In genomic region chr10:99952486-99952885, GRCm38 (mm10) we compare ENCODE assay signal across 22 mouse cellular contexts.
DNase-seq lines count a peak whose midpoint lies in the region; ATAC-seq and TF ChIP-seq lines count a peak whose summit lies in the region.
"Had no signal": no experiment of that assay in that cellular context is flagged by ENCODE, and none has a peak within 500 bp of the region (broad histone marks: within the 10 kb centered on the region; RNA-seq: fewer than 3 reads in every experiment).

No protein-coding gene starts in this region.

- WGBS in forebrain, embryonic 13.5 days, result 57% methylated on average over 7 of the region's 7 CpGs
- 54% methylated on average over 7 of the region's 7 CpGs for WGBS in forebrain, embryonic 15.5 days
- WGBS in forebrain, embryonic 16.5 days, result 51% methylated on average over 7 of the region's 7 CpGs
- 58% methylated on average over 7 of the region's 7 CpGs for WGBS in forebrain, embryonic 12.5 days
- 84% methylated on average over 7 of the region's 7 CpGs for WGBS in heart, adult 2 months

- no peak for TF ChIP-seq CTCF in heart, adult 2 months (IDR thresholded peaks at IDR 0.05)

- H3K9me3 ChIP-seq in forebrain, embryonic 13.5 days (replicated peaks), result no peaks in the 10 kb centered on the region
- no peaks in the 10 kb centered on the region for H3K9me3 ChIP-seq in forebrain, embryonic 15.5 days
- no peaks in the 10 kb centered on the region for H3K9me3 ChIP-seq in forebrain, embryonic 16.5 days (ENCODE audit: control insufficient read depth, low read length)
- H3K9me3 ChIP-seq in forebrain, embryonic 12.5 days, result no peaks in the 10 kb centered on the region
- H3K9me3 ChIP-seq: embryonic facial prominence, embryonic 10.5 days; embryonic facial prominence, embryonic 12.5 days had no signal

- DNase-seq in heart, adult 2 months, result no peak
- no peak for DNase-seq in heart, postnatal 36 days
- DNase-seq: adrenal gland, adult 8-10 months; adrenal gland, postnatal 14 days; adrenal gland, postnatal 36 days; B cell, adult 2 months; cerebellum, adult 11 months; cerebellum, adult 18-20 months; cerebellum, adult 8-10 months; cerebellum, adult 9-11 months; cerebellum, postnatal 14 days had no signal

- no peak overlapping the region for H3K9ac ChIP-seq in forebrain, embryonic 13.5 days
- H3K9ac ChIP-seq in forebrain, embryonic 15.5 days (replicated peaks), result no peak overlapping the region
- no peak overlapping the region for H3K9ac ChIP-seq in forebrain, embryonic 16.5 days (replicated peaks; ENCODE audit: low read depth, low read length)
- H3K9ac ChIP-seq in forebrain, embryonic 12.5 days, result no peak overlapping the region
- no peak overlapping the region for H3K9ac ChIP-seq in heart, adult 2 months (ENCODE audit: low read depth, low read length)
- H3K9ac ChIP-seq: embryonic facial prominence, embryonic 12.5 days had no signal

- no peak overlapping the region for H3K4me3 ChIP-seq in forebrain, embryonic 13.5 days
- H3K4me3 ChIP-seq in forebrain, embryonic 15.5 days, result no peak overlapping the region
- no peak overlapping the region for H3K4me3 ChIP-seq in forebrain, embryonic 16.5 days (replicated peaks; ENCODE audit: low read length)
- H3K4me3 ChIP-seq in forebrain, embryonic 12.5 days (replicated peaks), result no peak overlapping the region
- no peak overlapping the region for H3K4me3 ChIP-seq in heart, adult 2 months
- H3K4me3 ChIP-seq: embryonic facial prominence, embryonic 10.5 days; embryonic facial prominence, embryonic 12.5 days had no signal

- no peaks in the 10 kb centered on the region for H3K79me2 ChIP-seq in heart, adult 2 months (replicated peaks; ENCODE audit: control insufficient read depth, insufficient read depth, low read length)

- TF ChIP-seq POLR2A in heart, adult 2 months (IDR thresholded peaks at IDR 0.05; ENCODE audit: insufficient read depth, low read depth, low read length), result no peak

- TF ChIP-seq EP300 in heart, adult 2 months (IDR thresholded peaks at IDR 0.05; ENCODE audit: insufficient read depth, low read depth, low read length), result no peak

- no peaks in the 10 kb centered on the region for H3K27me3 ChIP-seq in forebrain, embryonic 13.5 days
- no peaks in the 10 kb centered on the region for H3K27me3 ChIP-seq in forebrain, embryonic 15.5 days
- no peaks in the 10 kb centered on the region for H3K27me3 ChIP-seq in forebrain, embryonic 16.5 days (replicated peaks; ENCODE audit: control insufficient read depth, insufficient read depth, low read length)
- no peaks in the 10 kb centered on the region for H3K27me3 ChIP-seq in forebrain, embryonic 12.5 days
- no peaks in the 10 kb centered on the region for H3K27me3 ChIP-seq in heart, adult 2 months (ENCODE audit: control insufficient read depth, insufficient read depth, low read length)
- H3K27me3 ChIP-seq: CH12.LX; embryonic facial prominence, embryonic 12.5 days; Patski had no signal

- no peaks in the 10 kb centered on the region; the same call in 1 of the 2 replicates for H3K4me1 ChIP-seq in forebrain, embryonic 13.5 days
- H3K4me1 ChIP-seq in forebrain, embryonic 15.5 days, result no peaks in the 10 kb centered on the region
- H3K4me1 ChIP-seq in forebrain, embryonic 16.5 days (replicated peaks; ENCODE audit: control insufficient read depth, insufficient read depth, low read length), result no peaks in the 10 kb centered on the region
- no peaks in the 10 kb centered on the region for H3K4me1 ChIP-seq in forebrain, embryonic 12.5 days
- H3K4me1 ChIP-seq in heart, adult 2 months (ENCODE audit: control insufficient read depth, insufficient read depth, low read length), result peaks cover 3% of the 10 kb centered on the region
- H3K4me1 ChIP-seq: embryonic facial prominence, embryonic 10.5 days; embryonic facial prominence, embryonic 12.5 days had no signal

- intact Hi-C loops in heart, adult 2 months (cut with DNase I), result loop anchor here (5.0 kb wide), 3 partner anchors 65 to 215 kb away; partner anchors contain the start of gene Kitl
- intact Hi-C loops in heart, postnatal 36 days (cut with DNase I), result loop anchor here (5.0 kb wide), 3 partner anchors 65 to 310 kb away; partner anchors contain the start of gene Kitl

- ATAC-seq in forebrain, embryonic 13.5 days, result peak; percentile 61; the same call in 1 of the 2 replicates
- no peak; the same call in 1 of the 2 replicates for ATAC-seq in forebrain, embryonic 15.5 days (replicated peaks)
- ATAC-seq in forebrain, embryonic 16.5 days, result 0 out of 2 replicates have a peak, but pooled peaks have one; percentile 37
- ATAC-seq in forebrain, embryonic 12.5 days (ENCODE audit: low FRiP score), result no peak
- ATAC-seq: activated CD4-positive, CD25-positive, alpha-beta regulatory T cell, adult 4 months; CD4-positive, CD25-positive, alpha-beta regulatory T cell, adult 4 months; Patski had no signal

- no peak overlapping the region for H3K4me2 ChIP-seq in forebrain, embryonic 13.5 days
- H3K4me2 ChIP-seq in forebrain, embryonic 15.5 days (replicated peaks), result no peak overlapping the region
- no peak overlapping the region for H3K4me2 ChIP-seq in forebrain, embryonic 16.5 days (ENCODE audit: low read length)
- H3K4me2 ChIP-seq in forebrain, embryonic 12.5 days, result no peak overlapping the region
- H3K4me2 ChIP-seq: embryonic facial prominence, embryonic 12.5 days had no signal

- H3K36me3 ChIP-seq in forebrain, embryonic 13.5 days (ENCODE audit: poor library complexity, severe bottlenecking), result no peaks in the 10 kb centered on the region
- H3K36me3 ChIP-seq in forebrain, embryonic 15.5 days, result no peaks in the 10 kb centered on the region
- no peaks in the 10 kb centered on the region for H3K36me3 ChIP-seq in forebrain, embryonic 16.5 days (ENCODE audit: control insufficient read depth, insufficient read depth)
- H3K36me3 ChIP-seq in forebrain, embryonic 12.5 days (replicated peaks), result no peaks in the 10 kb centered on the region
- no peaks in the 10 kb centered on the region for H3K36me3 ChIP-seq in heart, adult 2 months (ENCODE audit: control insufficient read depth, insufficient read depth, low read length)
- H3K36me3 ChIP-seq: embryonic facial prominence, embryonic 10.5 days; embryonic facial prominence, embryonic 12.5 days; G1E had no signal

- H3K27ac ChIP-seq in forebrain, embryonic 13.5 days, result no peak overlapping the region
- H3K27ac ChIP-seq in forebrain, embryonic 15.5 days (replicated peaks), result no peak overlapping the region
- H3K27ac ChIP-seq in forebrain, embryonic 16.5 days (ENCODE audit: low read length), result no peak overlapping the region
- H3K27ac ChIP-seq in forebrain, embryonic 12.5 days, result no peak overlapping the region
- peak overlapping the region; percentile 69 for H3K27ac ChIP-seq in heart, adult 2 months
- H3K27ac ChIP-seq: embryonic facial prominence, embryonic 10.5 days; embryonic facial prominence, embryonic 12.5 days had no signal

Comparison
In these comparisons a context has a peak if more than half of its experiments do, and no peak if none do; other contexts are left out.
1. ATAC-seq: peak in forebrain, embryonic 13.5 days (single experiment) and forebrain, embryonic 16.5 days (single experiment); none in forebrain, embryonic 15.5 days (single experiment) and forebrain, embryonic 12.5 days (single experiment).